Mouse (Mus musculus): ENCODE data around the gene Mbnl2. TPM values are rescaled to one million over a fixed set of nuclear protein-coding genes. Genes with fewer than 3 reads are reported as not detected.

Mbnl2 gene
- polyA plus RNA-seq, 1 experiment: 64.4 TPM

DNA sequence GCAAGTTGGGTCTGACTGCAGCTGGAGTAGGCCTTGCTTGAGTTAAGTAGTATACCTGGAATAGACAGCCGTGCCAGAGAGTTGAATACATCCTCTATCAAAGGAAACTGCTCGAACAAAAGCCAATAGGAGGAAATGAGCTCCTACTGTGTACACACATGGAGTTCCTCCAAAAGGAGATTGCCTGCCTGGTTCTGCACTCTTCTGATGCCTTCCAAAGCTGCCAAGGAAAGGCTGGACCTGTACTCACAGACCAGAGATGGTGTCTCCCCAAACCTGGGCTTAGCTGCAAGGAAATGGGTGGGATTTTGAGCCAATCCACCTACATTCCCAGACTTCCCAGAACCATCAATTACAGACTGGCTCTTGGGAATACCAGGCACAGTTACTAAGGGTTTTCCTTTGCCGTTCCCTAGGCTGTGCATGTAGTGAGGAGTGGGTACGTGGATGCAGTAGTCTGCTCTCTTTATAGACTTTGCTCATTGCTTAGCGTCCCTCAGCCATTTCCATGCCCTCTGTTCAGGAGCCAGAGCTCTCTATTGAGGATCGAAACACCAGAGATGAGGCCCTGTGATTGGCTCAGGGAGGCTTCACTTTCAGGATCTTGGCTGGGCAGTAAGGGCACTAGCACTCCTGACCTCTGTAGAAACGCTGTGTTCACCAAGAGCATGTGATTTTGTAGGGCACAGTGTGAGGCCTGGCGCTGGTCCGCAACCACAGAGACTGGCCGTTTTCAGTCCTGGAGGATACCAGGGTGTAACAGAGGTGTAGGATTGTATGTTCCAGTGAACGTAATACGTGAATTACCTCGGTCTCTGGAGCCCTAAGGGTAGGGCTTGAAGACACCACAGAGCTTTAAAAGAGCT lies 20.1 kb downstream of the Mbnl2 start:
- no peaks in the 10 kb centered on the region for H3K36me3 ChIP-seq (ENCODE audit: control insufficient read depth, insufficient read depth, low read length)
- H3K4me3 ChIP-seq (ENCODE audit: control insufficient read depth, insufficient read depth, low read length): no peak overlapping the region
- peaks cover 47% of the 10 kb centered on the region for H3K4me1 ChIP-seq (replicated peaks; ENCODE audit: control insufficient read depth, insufficient read depth, low read length)
- no peak for TF ChIP-seq CTCF (IDR thresholded peaks at IDR 0.05; ENCODE audit: borderline replicate concordance, control insufficient read depth, extremely low read depth, insufficient read depth, low read length, poor library complexity)
- TF ChIP-seq POLR2A (IDR thresholded peaks at IDR 0.05; ENCODE audit: control insufficient read depth, extremely low read depth, insufficient read depth, low read length, poor library complexity): no peak
- WGBS: 87% methylated on average over 13 of the region's 13 CpGs
- peak overlapping the region; percentile 74 for H3K27ac ChIP-seq (ENCODE audit: control insufficient read depth, insufficient read depth, low read length)
- no peak for DNase-seq
- H3K27me3 ChIP-seq (ENCODE audit: control insufficient read depth, insufficient read depth, low read length): no peaks in the 10 kb centered on the region

DNA sequence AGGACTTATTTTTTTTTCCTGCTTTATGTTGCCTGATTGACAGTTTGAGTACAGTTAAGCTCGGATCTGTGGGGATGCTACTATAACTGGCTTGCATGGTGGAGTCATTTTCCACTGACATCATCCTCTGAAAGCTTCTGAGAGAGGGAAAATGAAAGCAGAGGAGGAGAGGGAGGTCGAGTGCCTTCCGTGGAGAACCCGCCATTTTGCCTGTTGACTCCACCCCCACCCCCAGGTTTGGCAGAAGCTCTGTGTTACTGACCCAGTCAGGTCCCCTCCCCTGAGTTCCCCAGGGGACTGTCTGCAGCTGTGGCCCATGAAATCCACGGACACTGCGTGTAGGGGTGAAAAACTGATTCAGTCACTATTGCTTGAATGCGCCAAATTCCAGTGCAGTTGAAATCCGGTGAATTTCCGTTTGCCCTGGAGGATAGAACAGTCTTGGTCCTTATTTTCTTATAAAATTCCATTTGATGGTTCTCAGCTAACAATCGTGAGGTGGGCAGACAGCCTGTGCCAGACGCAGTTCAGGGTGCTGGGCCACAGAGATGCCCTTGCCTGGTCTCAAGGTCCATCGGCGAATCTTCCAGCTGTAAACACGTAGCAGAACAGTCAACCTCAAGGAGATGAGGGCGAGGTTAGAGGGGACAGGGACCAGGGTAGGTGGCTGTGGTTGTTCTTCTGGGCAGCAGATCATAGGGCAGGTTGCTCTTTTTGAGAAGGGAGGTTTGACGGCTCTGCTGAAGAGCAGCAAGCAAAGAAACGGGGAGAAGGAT lies 20.9 kb downstream of the Mbnl2 start:
- peaks cover 38% of the 10 kb centered on the region for H3K4me1 ChIP-seq (replicated peaks; ENCODE audit: control insufficient read depth, insufficient read depth, low read length)
- H3K4me3 ChIP-seq (ENCODE audit: control insufficient read depth, insufficient read depth, low read length): no peak overlapping the region
- H3K27ac ChIP-seq (ENCODE audit: control insufficient read depth, insufficient read depth, low read length): no peak overlapping the region
- DNase-seq: no peak
- no peak for TF ChIP-seq CTCF (IDR thresholded peaks at IDR 0.05; ENCODE audit: borderline replicate concordance, control insufficient read depth, extremely low read depth, insufficient read depth, low read length, poor library complexity)
- H3K36me3 ChIP-seq (ENCODE audit: control insufficient read depth, insufficient read depth, low read length): no peaks in the 10 kb centered on the region
- WGBS: 88% methylated on average over 17 of the region's 17 CpGs
- H3K27me3 ChIP-seq (ENCODE audit: control insufficient read depth, insufficient read depth, low read length): no peaks in the 10 kb centered on the region

DNA sequence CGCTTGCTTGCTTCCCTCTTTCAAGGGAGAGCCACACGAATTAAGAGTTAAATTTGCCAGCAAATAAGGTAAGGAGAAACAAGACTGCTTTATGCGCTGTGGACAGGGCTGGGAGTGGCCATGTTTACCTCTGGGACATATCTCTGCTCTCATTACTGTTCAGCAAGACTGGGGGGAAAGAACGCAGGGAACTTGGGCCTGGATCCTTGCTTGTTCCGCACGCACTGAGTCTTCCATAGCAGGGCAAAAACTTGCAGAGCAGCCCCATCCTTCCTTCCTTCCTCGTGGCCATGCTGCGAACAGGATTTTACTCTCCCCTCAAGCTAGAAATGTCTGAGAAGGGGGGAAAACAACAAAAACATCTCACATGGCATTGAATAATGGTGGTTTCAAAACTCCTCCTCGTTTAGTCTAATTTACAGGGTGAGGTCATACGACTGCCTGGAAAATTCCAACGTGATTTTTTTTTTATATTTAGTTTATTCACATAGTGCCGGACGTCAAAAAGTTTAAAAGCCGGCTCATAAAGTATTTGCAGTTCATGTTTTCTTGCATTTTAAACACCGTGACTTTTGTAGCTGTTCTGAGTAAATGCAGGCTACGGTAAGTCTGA lies 21.8 kb downstream of the Mbnl2 start:
- 83% methylated on average over 16 of the region's 16 CpGs for WGBS
- TF ChIP-seq CTCF (IDR thresholded peaks at IDR 0.05; ENCODE audit: borderline replicate concordance, control insufficient read depth, extremely low read depth, insufficient read depth, low read length, poor library complexity) (no peak), POLR2A (IDR thresholded peaks at IDR 0.05; ENCODE audit: control insufficient read depth, extremely low read depth, insufficient read depth, low read length, poor library complexity) (no peak)
- peak overlapping the region; percentile 45; the same call in 1 of the 2 replicates for H3K27ac ChIP-seq (ENCODE audit: control insufficient read depth, insufficient read depth, low read length)
- no peak overlapping the region for H3K4me3 ChIP-seq (ENCODE audit: control insufficient read depth, insufficient read depth, low read length)
- H3K27me3 ChIP-seq (ENCODE audit: control insufficient read depth, insufficient read depth, low read length): no peaks in the 10 kb centered on the region
- H3K4me1 ChIP-seq (replicated peaks; ENCODE audit: control insufficient read depth, insufficient read depth, low read length): peaks cover 32% of the 10 kb centered on the region
- H3K36me3 ChIP-seq (ENCODE audit: control insufficient read depth, insufficient read depth, low read length): no peaks in the 10 kb centered on the region
- no peak for DNase-seq

DNA sequence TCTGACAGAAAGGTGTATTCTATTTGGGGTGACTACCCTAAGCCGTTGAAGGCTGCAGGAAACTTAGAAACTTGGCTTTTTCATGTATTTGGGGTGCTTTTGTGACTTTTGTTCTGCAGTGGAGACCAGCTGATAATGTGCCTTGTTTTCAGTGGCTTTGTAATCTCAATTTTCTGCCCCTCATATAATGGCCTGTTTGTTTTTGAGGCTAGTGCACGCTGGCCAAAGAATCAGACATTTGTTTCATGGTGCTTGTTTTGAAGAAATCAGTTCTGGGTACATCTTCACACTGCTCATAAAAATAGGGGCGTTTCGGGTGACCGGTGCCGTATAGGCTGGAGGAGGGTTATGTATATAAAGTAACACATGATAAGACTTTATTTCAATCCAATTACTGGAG lies 22.4 kb downstream of the Mbnl2 start:
- Histone ChIP-seq H3K36me3 (ENCODE audit: control insufficient read depth, insufficient read depth, low read length) (no peaks in the 10 kb centered on the region), H3K4me3 (ENCODE audit: control insufficient read depth, insufficient read depth, low read length) (no peak overlapping the region), H3K27ac (ENCODE audit: control insufficient read depth, insufficient read depth, low read length) (no peak overlapping the region), H3K4me1 (replicated peaks; ENCODE audit: control insufficient read depth, insufficient read depth, low read length) (peaks cover 33% of the 10 kb centered on the region), H3K27me3 (ENCODE audit: control insufficient read depth, insufficient read depth, low read length) (no peaks in the 10 kb centered on the region)
- TF ChIP-seq POLR2A (IDR thresholded peaks at IDR 0.05; ENCODE audit: control insufficient read depth, extremely low read depth, insufficient read depth, low read length, poor library complexity): no peak
- TF ChIP-seq CTCF (IDR thresholded peaks at IDR 0.05; ENCODE audit: borderline replicate concordance, control insufficient read depth, extremely low read depth, insufficient read depth, low read length, poor library complexity): no peak
- DNase-seq: no peak
- WGBS: 85% methylated on average over 6 of the region's 6 CpGs

DNA sequence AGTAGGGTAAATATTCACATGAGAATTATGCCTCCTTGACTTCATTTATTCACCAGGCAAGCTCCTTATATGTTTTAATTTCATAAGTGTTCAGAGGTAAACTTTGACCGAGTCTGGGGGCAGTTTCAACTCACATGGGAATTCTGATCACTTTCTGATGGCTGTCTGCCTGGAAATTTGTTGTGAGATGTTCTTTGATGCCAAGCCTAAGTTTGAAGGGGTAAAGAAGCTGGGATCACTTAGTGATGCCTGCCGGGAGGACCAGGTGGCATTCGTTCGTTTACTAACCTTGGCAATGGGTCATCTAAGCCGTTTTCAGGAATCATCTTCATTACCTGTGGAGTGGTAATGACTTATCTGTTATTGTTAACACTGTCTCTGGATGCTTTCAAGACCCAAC lies 23.0 kb downstream of the Mbnl2 start:
- Histone ChIP-seq H3K4me1 (replicated peaks; ENCODE audit: control insufficient read depth, insufficient read depth, low read length) (peaks cover 38% of the 10 kb centered on the region), H3K36me3 (ENCODE audit: control insufficient read depth, insufficient read depth, low read length) (no peaks in the 10 kb centered on the region), H3K4me3 (ENCODE audit: control insufficient read depth, insufficient read depth, low read length) (no peak overlapping the region), H3K27ac (ENCODE audit: control insufficient read depth, insufficient read depth, low read length) (no peak overlapping the region), H3K27me3 (ENCODE audit: control insufficient read depth, insufficient read depth, low read length) (no peaks in the 10 kb centered on the region)
- TF ChIP-seq POLR2A (IDR thresholded peaks at IDR 0.05; ENCODE audit: control insufficient read depth, extremely low read depth, insufficient read depth, low read length, poor library complexity) (no peak), CTCF (IDR thresholded peaks at IDR 0.05; ENCODE audit: borderline replicate concordance, control insufficient read depth, extremely low read depth, insufficient read depth, low read length, poor library complexity) (no peak)
- WGBS: 93% methylated on average over 5 of the region's 5 CpGs
- DNase-seq: no peak

DNA sequence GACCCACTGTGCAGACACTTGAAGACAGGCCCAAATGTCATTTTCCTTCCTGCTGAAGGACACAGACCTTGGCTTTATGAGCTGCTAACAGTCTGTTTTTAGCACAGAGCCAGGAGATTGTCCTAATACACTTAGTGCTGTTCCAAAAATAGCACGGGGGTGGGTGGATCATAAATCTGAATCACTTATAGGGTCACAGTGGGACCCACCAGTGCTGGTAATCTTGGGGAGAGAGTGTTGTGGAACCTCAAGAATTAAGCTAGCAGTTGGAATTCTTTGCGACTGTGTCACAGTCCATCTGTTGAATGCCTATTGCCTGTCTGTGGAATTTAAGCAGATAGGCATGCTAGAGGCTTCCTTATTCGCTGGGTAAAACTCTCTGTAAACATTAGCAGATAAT lies 24.2 kb downstream of the Mbnl2 start:
- H3K4me1 ChIP-seq (replicated peaks; ENCODE audit: control insufficient read depth, insufficient read depth, low read length): peaks cover 32% of the 10 kb centered on the region
- H3K27me3 ChIP-seq (ENCODE audit: control insufficient read depth, insufficient read depth, low read length): no peaks in the 10 kb centered on the region
- TF ChIP-seq CTCF (IDR thresholded peaks at IDR 0.05; ENCODE audit: borderline replicate concordance, control insufficient read depth, extremely low read depth, insufficient read depth, low read length, poor library complexity) (no peak), POLR2A (IDR thresholded peaks at IDR 0.05; ENCODE audit: control insufficient read depth, extremely low read depth, insufficient read depth, low read length, poor library complexity) (no peak)
- no peaks in the 10 kb centered on the region for H3K36me3 ChIP-seq (ENCODE audit: control insufficient read depth, insufficient read depth, low read length)
- H3K27ac ChIP-seq (ENCODE audit: control insufficient read depth, insufficient read depth, low read length): no peak overlapping the region
- no peak overlapping the region for H3K4me3 ChIP-seq (ENCODE audit: control insufficient read depth, insufficient read depth, low read length)
- DNase-seq: no peak
- WGBS: 76% methylated on average over 3 of the region's 3 CpGs

Data from thymus, adult 2 months (tissue).